Mouse (Mus musculus): ENCODE data around the gene Rpl12.

DNA sequence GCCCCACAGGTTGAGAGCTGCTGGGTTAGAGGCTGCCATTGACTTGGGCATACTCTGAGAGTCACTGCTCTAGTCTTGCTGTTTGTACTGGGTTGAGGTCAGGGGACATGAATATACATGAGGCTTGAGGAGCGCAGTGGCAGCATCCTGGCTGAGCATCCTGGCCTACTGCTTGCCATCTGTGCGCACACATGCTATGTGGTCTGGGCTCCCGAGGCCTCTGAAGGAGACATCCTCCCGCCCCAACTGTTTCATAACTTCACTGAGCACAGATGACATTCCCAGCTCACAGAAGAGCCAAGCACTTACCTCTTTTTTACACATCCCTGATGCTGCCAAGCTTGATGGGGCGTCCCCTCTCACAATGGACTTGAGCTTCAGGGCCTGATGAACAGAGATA is 53.5 kb downstream of the Rpl12 start:
- no peak for TF ChIP-seq CTCF (IDR thresholded peaks at IDR 0.05; ENCODE audit: low read depth)
- TF ChIP-seq EP300 (IDR thresholded peaks at IDR 0.05; ENCODE audit: low read depth) = no peak

All from liver, postnatal 0 days (tissue).